Mouse (Mus musculus) thymus, adult 18-20 months (tissue): ENCODE measurements at regions not wholly inside any gene's neighbourhood (a gene's known extent, or its start where the extent isn't known, plus 50 kb on each side); places are given as distances from the start of the nearest gene placed in this dataset.

Experiments used
- DNase-seq, 2 experiments: peaks; one replicate each; pipeline ENCODE4 v3.0.0; 2022; ENCODE audit warnings: mixed read lengths in 2 of 2

- no peak for DNase-seq
Measured at GRCm38 (mm10) chr16:26302045-26302444, 69.6 kb downstream of the Cldn1 start.

GRCm38 (mm10) chr16:26291692-26292091 lies 79.9 kb downstream of the Cldn1 start:
- DNase-seq, result no peak

- DNase-seq, result no peak
Measured at GRCm38 (mm10) chr16:26285627-26286026, 86.0 kb downstream of the Cldn1 start.

GRCm38 (mm10) chr16:26284713-26285112 lies 86.9 kb downstream of the Cldn1 start:
- no peak for DNase-seq

- no peak for DNase-seq
Measured at GRCm38 (mm10) chr16:26282418-26282817, 89.2 kb downstream of the Cldn1 start.

- no peak for DNase-seq
Measured at GRCm38 (mm10) chr16:26281496-26281895, 90.1 kb downstream of the Cldn1 start.

- DNase-seq, result no peak
Measured at GRCm38 (mm10) chr16:26276789-26277188, 94.9 kb downstream of the Cldn1 start.

GRCm38 (mm10) chr16:26252824-26253223 lies 118.8 kb downstream of the Cldn1 start:
- no peak for DNase-seq

- DNase-seq, result no peak
Measured at GRCm38 (mm10) chr16:26251698-26252097, 119.9 kb downstream of the Cldn1 start.

- no peak for DNase-seq
Measured at GRCm38 (mm10) chr16:26251027-26251426, 120.6 kb downstream of the Cldn1 start.

- no peak for DNase-seq
Measured at GRCm38 (mm10) chr16:26248939-26249338, 122.7 kb downstream of the Cldn1 start.

- DNase-seq, result no peak
Measured at GRCm38 (mm10) chr16:26247926-26248325, 123.7 kb downstream of the Cldn1 start.

- no peak for DNase-seq
Measured at GRCm38 (mm10) chr16:26235239-26235638, 129.7 kb upstream of the P3h2 start.

GRCm38 (mm10) chr16:26234113-26234512 lies 128.5 kb upstream of the P3h2 start:
- DNase-seq, result peak in 1 of 2 experiments; percentile 5

GRCm38 (mm10) chr16:26231110-26231509 lies 125.5 kb upstream of the P3h2 start:
- DNase-seq, result no peak

- no peak for DNase-seq
Measured at GRCm38 (mm10) chr16:26211418-26211817, 105.8 kb upstream of the P3h2 start.

- DNase-seq, result no peak
Measured at GRCm38 (mm10) chr16:26199125-26199524, 93.5 kb upstream of the P3h2 start.

- DNase-seq, result no peak
Measured at GRCm38 (mm10) chr16:26196345-26196744, 90.8 kb upstream of the P3h2 start.

- DNase-seq, result no peak
Measured at GRCm38 (mm10) chr16:26185288-26186281, 80.0 kb upstream of the P3h2 start.

GRCm38 (mm10) chr16:26184647-26185262 lies 79.2 kb upstream of the P3h2 start:
- DNase-seq, result no peak

GRCm38 (mm10) chr16:26183530-26183929 lies 77.9 kb upstream of the P3h2 start:
- DNase-seq, result no peak

GRCm38 (mm10) chr16:26181716-26182115 lies 76.1 kb upstream of the P3h2 start:
- DNase-seq, result no peak

- no peak for DNase-seq
Measured at GRCm38 (mm10) chr16:26171441-26171840, 65.9 kb upstream of the P3h2 start.

GRCm38 (mm10) chr16:26169382-26169781 lies 63.8 kb upstream of the P3h2 start:
- DNase-seq, result no peak
